Mouse (Mus musculus): ENCODE data around the gene Oscar.
"Not testable (repeated sequence)": the region's sequence is repeated elsewhere in the genome, so short reads cannot be mapped to it uniquely, and the experiment has no call there.

The Oscar gene

GRCm38 (mm10) chr7:3610437-3610836, 5.5 kb downstream of the Oscar start:
- DNase-seq (ENCODE audit: low spot score in 2 of 2): no peak

- DNase-seq (ENCODE audit: low spot score in 2 of 2): no peak
Measured at GRCm38 (mm10) chr7:3609082-3609481, 6.9 kb downstream of the Oscar start.

- no peak for DNase-seq (ENCODE audit: low spot score in 2 of 2)
Measured at GRCm38 (mm10) chr7:3608668-3609067, 7.3 kb downstream of the Oscar start.

GRCm38 (mm10) chr7:3607391-3607790, 8.6 kb downstream of the Oscar start:
- DNase-seq (ENCODE audit: low spot score in 2 of 2): no peak

- no peak for DNase-seq (ENCODE audit: low spot score in 2 of 2)
Measured at GRCm38 (mm10) chr7:3606798-3607197, 9.2 kb downstream of the Oscar start.

GRCm38 (mm10) chr7:3601119-3601518, 14.8 kb downstream of the Oscar start:
- peak in 1 of 2 experiments; percentile 56 for DNase-seq (ENCODE audit: low spot score in 2 of 2)

- DNase-seq (ENCODE audit: low spot score in 2 of 2): not testable (repeated sequence)
Measured at GRCm38 (mm10) chr7:3597755-3598154, 18.2 kb downstream of the Oscar start.

GRCm38 (mm10) chr7:3595146-3595545, 20.8 kb downstream of the Oscar start:
- no peak for DNase-seq (ENCODE audit: low spot score in 2 of 2)

- no peak for DNase-seq (ENCODE audit: low spot score in 2 of 2)
Measured at GRCm38 (mm10) chr7:3594686-3595085, 21.3 kb downstream of the Oscar start.

GRCm38 (mm10) chr7:3593855-3594254, 22.1 kb downstream of the Oscar start:
- no peak for DNase-seq (ENCODE audit: low spot score in 2 of 2)

- DNase-seq (ENCODE audit: low spot score in 2 of 2): no peak
Measured at GRCm38 (mm10) chr7:3591534-3591933, 24.4 kb downstream of the Oscar start.

GRCm38 (mm10) chr7:3590550-3590949, 25.4 kb downstream of the Oscar start:
- DNase-seq (ENCODE audit: low spot score in 2 of 2): no peak

GRCm38 (mm10) chr7:3587292-3587691, 28.7 kb downstream of the Oscar start:
- DNase-seq (ENCODE audit: low spot score in 2 of 2): no peak

GRCm38 (mm10) chr7:3586255-3586654, 29.7 kb downstream of the Oscar start:
- no peak for DNase-seq (ENCODE audit: low spot score in 2 of 2)

- DNase-seq (ENCODE audit: low spot score in 2 of 2): no peak
Measured at GRCm38 (mm10) chr7:3585763-3586162, 30.2 kb downstream of the Oscar start.

- DNase-seq (ENCODE audit: low spot score in 2 of 2): no peak
Measured at GRCm38 (mm10) chr7:3580029-3580428, 35.9 kb downstream of the Oscar start.

- no peak for DNase-seq (ENCODE audit: low spot score in 2 of 2)
Measured at GRCm38 (mm10) chr7:3578952-3579546, 36.9 kb downstream of the Oscar start.

GRCm38 (mm10) chr7:3578196-3578595, 37.8 kb downstream of the Oscar start:
- DNase-seq (ENCODE audit: low spot score in 2 of 2): no peak

GRCm38 (mm10) chr7:3576354-3577124, 39.4 kb downstream of the Oscar start:
- DNase-seq (ENCODE audit: low spot score in 2 of 2): no peak

- no peak for DNase-seq (ENCODE audit: low spot score in 2 of 2)
Measured at GRCm38 (mm10) chr7:3574216-3574615, 41.7 kb downstream of the Oscar start.

GRCm38 (mm10) chr7:3571847-3572246, 44.1 kb downstream of the Oscar start:
- DNase-seq (ENCODE audit: low spot score in 2 of 2): no peak

GRCm38 (mm10) chr7:3570580-3570979, 45.4 kb downstream of the Oscar start:
- DNase-seq (ENCODE audit: low spot score in 2 of 2): not testable (repeated sequence)

GRCm38 (mm10) chr7:3569725-3570124, 46.2 kb downstream of the Oscar start:
- no peak for DNase-seq (ENCODE audit: low spot score in 2 of 2)

Measured in cerebellum, postnatal 4 days (tissue).